Mouse (Mus musculus) telencephalon, adult 2 months (tissue): Measurements from ENCODE around the gene Tmem151b.

Source experiments
- DNase-seq: peaks from one replicate; pipeline ENCODE4 v3.0.0-alpha.2; 2011; ENCODE audit warnings: low read depth, low spot score

Tmem151b gene

GRCm38 (mm10) chr17:45584096-45584896, 34.8 kb upstream of the Tmem151b start:
- DNase-seq: no peak

- no peak for DNase-seq
These were observed 33.4 kb upstream of the Tmem151b start for GRCm38 (mm10) chr17:45582715-45583355.

GRCm38 (mm10) chr17:45582188-45582587, 32.7 kb upstream of the Tmem151b start:
- no peak for DNase-seq

GRCm38 (mm10) chr17:45581567-45581983, 32.1 kb upstream of the Tmem151b start:
- DNase-seq: no peak

- DNase-seq: no peak
These were observed 31.5 kb upstream of the Tmem151b start for GRCm38 (mm10) chr17:45580958-45581477.

- DNase-seq: no peak
These were observed 30.1 kb upstream of the Tmem151b start for GRCm38 (mm10) chr17:45579554-45579953.

GRCm38 (mm10) chr17:45578843-45579242, 29.4 kb upstream of the Tmem151b start:
- DNase-seq: no peak

GRCm38 (mm10) chr17:45578242-45578641, 28.8 kb upstream of the Tmem151b start:
- no peak for DNase-seq

- DNase-seq: no peak
These were observed 25.8 kb upstream of the Tmem151b start for GRCm38 (mm10) chr17:45575123-45575897.

- DNase-seq: peak; percentile 90
These were observed 24.8 kb upstream of the Tmem151b start for GRCm38 (mm10) chr17:45574129-45574761.

GRCm38 (mm10) chr17:45573780-45574123, 24.3 kb upstream of the Tmem151b start:
- peak; percentile 93 for DNase-seq

- DNase-seq: peak; percentile 95
These were observed 23.8 kb upstream of the Tmem151b start, which contains the start of gene Hsp90ab1 for GRCm38 (mm10) chr17:45573087-45573779. Hsp90ab1 (minus strand) TSS chr17:45573271.

- DNase-seq: no peak
These were observed 22.9 kb upstream of the Tmem151b start for GRCm38 (mm10) chr17:45572103-45573086.

- no peak for DNase-seq
These were observed 20.5 kb upstream of the Tmem151b start for GRCm38 (mm10) chr17:45569999-45570398.

GRCm38 (mm10) chr17:45568990-45569389, 19.5 kb upstream of the Tmem151b start:
- DNase-seq: no peak

- no peak for DNase-seq
These were observed 17.7 kb upstream of the Tmem151b start for GRCm38 (mm10) chr17:45567162-45567601.

- DNase-seq: no peak
These were observed 17.1 kb upstream of the Tmem151b start for GRCm38 (mm10) chr17:45566360-45567161.

- no peak for DNase-seq
These were observed 16.5 kb upstream of the Tmem151b start for GRCm38 (mm10) chr17:45566031-45566359.

GRCm38 (mm10) chr17:45565103-45565502, 15.6 kb upstream of the Tmem151b start:
- DNase-seq: no peak
